Mouse (Mus musculus) hindbrain, embryonic 10.5 days (tissue): ENCODE results near the gene Cped1. TPM values are rescaled to one million over a fixed set of nuclear protein-coding genes. Genes with fewer than 3 reads are reported as not detected.

Experiments
- DNase-seq: peaks from one replicate; pipeline ENCODE4 v3.0.0-alpha.2; 2017; ENCODE audit warnings: low spot score
- H3K27ac ChIP-seq: fragments of 300-500 bp; sonication (generic); 2 replicates; pipeline ENCODE4 v1.5.1; 2016; ENCODE audit warnings: mild to moderate bottlenecking, moderate library complexity
- H3K27me3 ChIP-seq: fragments of 300-500 bp; sonication (generic); 2 replicates; pipeline ENCODE4 v1.6.1; 2016; ENCODE audit warnings: mild to moderate bottlenecking; ENCODE audit not compliant: poor library complexity, insufficient read depth, severe bottlenecking
- H3K36me3 ChIP-seq: fragments of 300-500 bp; sonication (generic); 2 replicates; pipeline ENCODE4 v1.6.1; 2016; ENCODE audit warnings: mild to moderate bottlenecking, moderate library complexity
- H3K4me1 ChIP-seq: fragments of 300-500 bp; sonication (generic); replicated peaks from 2 replicates; pipeline ENCODE4 v1.6.1; 2016; ENCODE audit warnings: mild to moderate bottlenecking
- H3K4me3 ChIP-seq: fragments of 300-500 bp; sonication (generic); 2 replicates; pipeline ENCODE4 v1.5.1; 2016; ENCODE audit warnings: mild to moderate bottlenecking, moderate library complexity
- H3K9me3 ChIP-seq: fragments of 300-500 bp; sonication (generic); 2 replicates; pipeline ENCODE4 v1.6.1; 2016; ENCODE audit warnings: mild to moderate bottlenecking, moderate library complexity
- WGBS: fragments of 180-500 bp; shearing (Covaris S2); methylation state at CpG from one replicate; pipeline ENCODE4 v1.1.7; 2016; 5-methylcytosine and 5-hydroxymethylcytosine counted together
- polyA plus RNA-seq: library from polyadenylated mRNA; unstranded; fragments of >200 nt; fragmentation: Nextera tagmentation; extraction: Ambion mirVana; gene quantifications from 2 replicates; pipeline ENCODE4 v1.2.1, GENCODE M21; 2016

Gene Cped1
- polyA plus RNA-seq, 1 experiment from 2014 or later: 13.7 TPM

- Histone ChIP-seq H3K36me3 (no peaks in the 10 kb centered on the region), H3K4me3 (no peak overlapping the region), H3K4me1 (no peaks in the 10 kb centered on the region), H3K27ac (no peak overlapping the region), H3K27me3 (no peaks in the 10 kb centered on the region), H3K9me3 (no peaks in the 10 kb centered on the region)
- 80% methylated on average over 4 of the region's 4 CpGs for WGBS
- no peak for DNase-seq
Measured at GRCm38 (mm10) chr6:22072737-22073136, 87.0 kb downstream of the Cped1 start.

- Histone ChIP-seq H3K27ac (no peak overlapping the region), H3K36me3 (no peaks in the 10 kb centered on the region), H3K27me3 (no peaks in the 10 kb centered on the region), H3K9me3 (no peaks in the 10 kb centered on the region), H3K4me3 (no peak overlapping the region), H3K4me1 (0 out of 2 replicates have a peak, but pooled peaks cover 6% of the 10 kb centered on the region)
- DNase-seq: no peak
- WGBS: 91% methylated on average over 5 of the region's 5 CpGs
Measured at GRCm38 (mm10) chr6:22074232-22075083, 88.7 kb downstream of the Cped1 start.

- no peak for DNase-seq
- H3K4me1 ChIP-seq: 0 out of 2 replicates have a peak, but pooled peaks cover 6% of the 10 kb centered on the region
- H3K27me3 ChIP-seq: no peaks in the 10 kb centered on the region
- H3K36me3 ChIP-seq: no peaks in the 10 kb centered on the region
- H3K9me3 ChIP-seq: no peaks in the 10 kb centered on the region
- H3K27ac ChIP-seq: no peak overlapping the region
- no peak overlapping the region for H3K4me3 ChIP-seq
- 70% methylated on average over 7 of the region's 7 CpGs for WGBS
Measured at GRCm38 (mm10) chr6:22078686-22079264, 93.1 kb downstream of the Cped1 start.

GRCm38 (mm10) chr6:22086056-22086455 is 100.3 kb downstream of the Cped1 start:
- no peaks in the 10 kb centered on the region for H3K4me1 ChIP-seq
- WGBS: 86% methylated on average over 5 of the region's 5 CpGs
- no peaks in the 10 kb centered on the region for H3K9me3 ChIP-seq
- H3K4me3 ChIP-seq: no peak overlapping the region
- H3K27me3 ChIP-seq: no peaks in the 10 kb centered on the region
- DNase-seq: no peak
- H3K27ac ChIP-seq: no peak overlapping the region
- no peaks in the 10 kb centered on the region for H3K36me3 ChIP-seq

- Histone ChIP-seq H3K27me3 (no peaks in the 10 kb centered on the region), H3K36me3 (no peaks in the 10 kb centered on the region), H3K27ac (no peak overlapping the region), H3K9me3 (no peaks in the 10 kb centered on the region), H3K4me3 (no peak overlapping the region), H3K4me1 (no peaks in the 10 kb centered on the region)
- 58% methylated on average over 17 of the region's 17 CpGs for WGBS
- DNase-seq: peak; percentile 70
Measured at GRCm38 (mm10) chr6:22088346-22089064, 102.8 kb downstream of the Cped1 start.

GRCm38 (mm10) chr6:22091773-22092172 is 106.1 kb downstream of the Cped1 start:
- Histone ChIP-seq H3K4me3 (no peak overlapping the region), H3K9me3 (no peaks in the 10 kb centered on the region), H3K36me3 (no peaks in the 10 kb centered on the region), H3K4me1 (no peaks in the 10 kb centered on the region), H3K27ac (no peak overlapping the region), H3K27me3 (no peaks in the 10 kb centered on the region)
- WGBS: 90% methylated on average over 5 of the region's 5 CpGs
- no peak for DNase-seq

- H3K27ac ChIP-seq: no peak overlapping the region
- no peaks in the 10 kb centered on the region for H3K27me3 ChIP-seq
- 92% methylated on average over 5 of the region's 5 CpGs for WGBS
- DNase-seq: no peak
- no peak overlapping the region for H3K4me3 ChIP-seq
- H3K4me1 ChIP-seq: no peaks in the 10 kb centered on the region
- H3K36me3 ChIP-seq: no peaks in the 10 kb centered on the region
- no peaks in the 10 kb centered on the region for H3K9me3 ChIP-seq
Measured at GRCm38 (mm10) chr6:22093792-22094191, 108.1 kb downstream of the Cped1 start.

- 48% methylated on average over 2 of the region's 2 CpGs for WGBS
- no peak for DNase-seq
- Histone ChIP-seq H3K9me3 (no peaks in the 10 kb centered on the region), H3K27me3 (no peaks in the 10 kb centered on the region), H3K4me3 (no peak overlapping the region), H3K36me3 (no peaks in the 10 kb centered on the region), H3K27ac (no peak overlapping the region), H3K4me1 (no peaks in the 10 kb centered on the region)
Measured at GRCm38 (mm10) chr6:22097709-22098108, 112.0 kb downstream of the Cped1 start.

GRCm38 (mm10) chr6:22099832-22100231 is 114.1 kb downstream of the Cped1 start:
- H3K27me3 ChIP-seq: no peaks in the 10 kb centered on the region
- no peak for DNase-seq
- no peaks in the 10 kb centered on the region for H3K4me1 ChIP-seq
- WGBS: 80% methylated on average over 5 of the region's 5 CpGs
- no peaks in the 10 kb centered on the region for H3K9me3 ChIP-seq
- no peak overlapping the region for H3K27ac ChIP-seq
- no peaks in the 10 kb centered on the region for H3K36me3 ChIP-seq
- no peak overlapping the region for H3K4me3 ChIP-seq

GRCm38 (mm10) chr6:22101939-22102338 is 116.2 kb downstream of the Cped1 start:
- Histone ChIP-seq H3K4me3 (no peak overlapping the region), H3K4me1 (no peaks in the 10 kb centered on the region), H3K27ac (no peak overlapping the region), H3K27me3 (no peaks in the 10 kb centered on the region), H3K36me3 (no peaks in the 10 kb centered on the region), H3K9me3 (no peaks in the 10 kb centered on the region)
- DNase-seq: no peak
- WGBS: 70% methylated on average over 3 of the region's 3 CpGs

GRCm38 (mm10) chr6:22102752-22103151 is 117.0 kb downstream of the Cped1 start:
- no peak for DNase-seq
- H3K4me1 ChIP-seq: no peaks in the 10 kb centered on the region
- no peaks in the 10 kb centered on the region for H3K9me3 ChIP-seq
- 89% methylated on average over 4 of the region's 4 CpGs for WGBS
- no peak overlapping the region for H3K27ac ChIP-seq
- H3K4me3 ChIP-seq: no peak overlapping the region
- H3K27me3 ChIP-seq: no peaks in the 10 kb centered on the region
- no peaks in the 10 kb centered on the region for H3K36me3 ChIP-seq

- H3K27me3 ChIP-seq: no peaks in the 10 kb centered on the region
- 80% methylated on average over 3 of the region's 3 CpGs for WGBS
- no peak for DNase-seq
- H3K4me3 ChIP-seq: no peak overlapping the region
- H3K27ac ChIP-seq: no peak overlapping the region
- no peaks in the 10 kb centered on the region for H3K4me1 ChIP-seq
- H3K36me3 ChIP-seq: no peaks in the 10 kb centered on the region
- H3K9me3 ChIP-seq: no peaks in the 10 kb centered on the region
Measured at GRCm38 (mm10) chr6:22103713-22104112, 118.0 kb downstream of the Cped1 start.

- no peak for DNase-seq
- WGBS: 49% methylated on average over 8 of the region's 8 CpGs
Measured at GRCm38 (mm10) chr6:22104211-22104610, 118.5 kb downstream of the Cped1 start.

More at GRCm38 (mm10) chr6:22104211-22104610, 118.5 kb downstream of the Cped1 start:
- no peak overlapping the region for H3K4me3 ChIP-seq
- H3K27me3 ChIP-seq: no peaks in the 10 kb centered on the region
- H3K4me1 ChIP-seq: no peaks in the 10 kb centered on the region
- H3K36me3 ChIP-seq: no peaks in the 10 kb centered on the region
- H3K9me3 ChIP-seq: no peaks in the 10 kb centered on the region
- H3K27ac ChIP-seq: no peak overlapping the region
